Mouse (Mus musculus): ENCODE measurements around the gene Xirp1.

GRCm38 (mm10) chr9:119983585-119984535, 39.5 kb downstream of the Xirp1 start:
- TF ChIP-seq EP300 (IDR thresholded peaks at IDR 0.05) (no peak), CTCF (IDR thresholded peaks at IDR 0.05) (no peak)
